Mouse (Mus musculus): ENCODE results near the gene Pde9a. TPM values are rescaled to one million over a fixed set of nuclear protein-coding genes. Genes with fewer than 3 reads are reported as not detected.

Pde9a gene
- total RNA-seq, 2 experiments from 2014 or later, result 21.8 to 31.9 TPM

- DNase-seq (ENCODE audit: low spot score in 2 of 2), result no peak
- H3K4me3 ChIP-seq, result no peak overlapping the region
- TF ChIP-seq CTCF (conservative IDR thresholded peaks at IDR 0.05), result no peak
- no peak overlapping the region for H3K27ac ChIP-seq
Observed at GRCm38 (mm10) chr17:31439978-31440377, 54.0 kb downstream of the Pde9a start.

- DNase-seq (ENCODE audit: low spot score in 2 of 2), result no peak
- Histone ChIP-seq H3K4me3 (no peak overlapping the region), H3K27ac (no peak overlapping the region)
- TF ChIP-seq CTCF (conservative IDR thresholded peaks at IDR 0.05), result no peak
Observed at GRCm38 (mm10) chr17:31442513-31442912, 56.5 kb downstream of the Pde9a start.

GRCm38 (mm10) chr17:31444251-31444650, 58.2 kb downstream of the Pde9a start:
- Histone ChIP-seq H3K4me3 (no peak overlapping the region), H3K27ac (no peak overlapping the region)
- TF ChIP-seq CTCF (conservative IDR thresholded peaks at IDR 0.05), result no peak
- no peak for DNase-seq (ENCODE audit: low spot score in 2 of 2)

- H3K27ac ChIP-seq, result no peak overlapping the region
- H3K4me3 ChIP-seq, result no peak overlapping the region
- no peak for DNase-seq (ENCODE audit: low spot score in 2 of 2)
- no peak for TF ChIP-seq CTCF (conservative IDR thresholded peaks at IDR 0.05)
Observed at GRCm38 (mm10) chr17:31445061-31445731, 59.2 kb downstream of the Pde9a start.

GRCm38 (mm10) chr17:31447766-31448165, 61.8 kb downstream of the Pde9a start:
- no peak for DNase-seq (ENCODE audit: low spot score in 2 of 2)
- TF ChIP-seq CTCF (conservative IDR thresholded peaks at IDR 0.05), result no peak

GRCm38 (mm10) chr17:31448519-31448918, 62.5 kb downstream of the Pde9a start:
- no peak overlapping the region for H3K27ac ChIP-seq
- DNase-seq (ENCODE audit: low spot score in 2 of 2), result no peak
- peak; percentile 69 for TF ChIP-seq CTCF (conservative IDR thresholded peaks at IDR 0.05)

More at GRCm38 (mm10) chr17:31447766-31448165, 61.8 kb downstream of the Pde9a start:
- Histone ChIP-seq H3K27ac (no peak overlapping the region), H3K4me3 (no peak overlapping the region)

GRCm38 (mm10) chr17:31450206-31450605, 64.2 kb downstream of the Pde9a start:
- H3K27ac ChIP-seq, result peak overlapping the region; percentile 80

More at GRCm38 (mm10) chr17:31448519-31448918, 62.5 kb downstream of the Pde9a start:
- no peak overlapping the region for H3K4me3 ChIP-seq

GRCm38 (mm10) chr17:31451179-31451708, 65.2 kb downstream of the Pde9a start:
- TF ChIP-seq CTCF (conservative IDR thresholded peaks at IDR 0.05), result no peak

More at GRCm38 (mm10) chr17:31450206-31450605, 64.2 kb downstream of the Pde9a start:
- TF ChIP-seq CTCF (conservative IDR thresholded peaks at IDR 0.05), result no peak
- DNase-seq (ENCODE audit: low spot score in 2 of 2), result peak in 1 of 2 experiments; percentile 43
- no peak overlapping the region for H3K4me3 ChIP-seq

GRCm38 (mm10) chr17:31452816-31453215, 66.8 kb downstream of the Pde9a start:
- no peak for TF ChIP-seq CTCF (conservative IDR thresholded peaks at IDR 0.05)
- DNase-seq (ENCODE audit: low spot score in 2 of 2), result no peak
- Histone ChIP-seq H3K4me3 (no peak overlapping the region), H3K27ac (no peak overlapping the region)

More at GRCm38 (mm10) chr17:31451179-31451708, 65.2 kb downstream of the Pde9a start:
- no peak overlapping the region for H3K4me3 ChIP-seq
- peak; percentile 48 to 71 for DNase-seq (ENCODE audit: low spot score in 2 of 2)
- H3K27ac ChIP-seq, result peak overlapping the region; percentile 80

GRCm38 (mm10) chr17:31453476-31453875, 67.5 kb downstream of the Pde9a start:
- H3K27ac ChIP-seq, result no peak overlapping the region
- no peak for DNase-seq (ENCODE audit: low spot score in 2 of 2)
- no peak overlapping the region for H3K4me3 ChIP-seq
- TF ChIP-seq CTCF (conservative IDR thresholded peaks at IDR 0.05), result no peak

- no peak for TF ChIP-seq CTCF (conservative IDR thresholded peaks at IDR 0.05)
Observed at GRCm38 (mm10) chr17:31454056-31454455, 68.0 kb downstream of the Pde9a start.

GRCm38 (mm10) chr17:31456723-31457567, 70.9 kb downstream of the Pde9a start:
- Histone ChIP-seq H3K4me3 (no peak overlapping the region), H3K27ac (peak overlapping the region; percentile 74)
- TF ChIP-seq CTCF (conservative IDR thresholded peaks at IDR 0.05), result no peak
- DNase-seq (ENCODE audit: low spot score in 2 of 2), result peak; percentile 38 to 43

More at GRCm38 (mm10) chr17:31454056-31454455, 68.0 kb downstream of the Pde9a start:
- Histone ChIP-seq H3K27ac (no peak overlapping the region), H3K4me3 (no peak overlapping the region)
- no peak for DNase-seq (ENCODE audit: low spot score in 2 of 2)

- DNase-seq (ENCODE audit: low spot score in 2 of 2), result no peak
- H3K4me3 ChIP-seq, result no peak overlapping the region
- no peak overlapping the region for H3K27ac ChIP-seq
- TF ChIP-seq CTCF (conservative IDR thresholded peaks at IDR 0.05), result no peak
Observed at GRCm38 (mm10) chr17:31460416-31460815, 74.4 kb downstream of the Pde9a start.
